Mouse (Mus musculus) ES-Bruce4 (cell line): Measurements from ENCODE around the gene Sprn. TPM values are rescaled to one million over a fixed set of nuclear protein-coding genes. Genes with fewer than 3 reads are reported as not detected.

Source experiments
- H3K27ac ChIP-seq: 2 replicates; pipeline ENCODE4 v1.5.1; 2012; ENCODE audit warnings: low read length, inconsistent platforms; ENCODE audit not compliant: insufficient read depth
- H3K27me3 ChIP-seq: 2 replicates; pipeline ENCODE4 v1.6.1; 2012; ENCODE audit warnings: mild to moderate bottlenecking, low read length, inconsistent platforms; ENCODE audit not compliant: control insufficient read depth, poor library complexity, insufficient read depth, severe bottlenecking
- H3K36me3 ChIP-seq: 2 replicates; pipeline ENCODE4 v1.6.1; 2012; ENCODE audit warnings: inconsistent platforms, mild to moderate bottlenecking, low read length, moderate library complexity; ENCODE audit not compliant: control insufficient read depth, poor library complexity, insufficient read depth, severe bottlenecking
- H3K4me1 ChIP-seq: one replicate; pipeline ENCODE4 v1.8.1; 2011; ENCODE audit warnings: low read length; ENCODE audit not compliant: control insufficient read depth, insufficient read depth
- H3K4me3 ChIP-seq: 2 replicates; pipeline ENCODE4 v1.5.1; 2011; ENCODE audit warnings: low read depth, mild to moderate bottlenecking, low read length
- H3K9ac ChIP-seq: 2 replicates; pipeline ENCODE4 v1.6.1; 2012; ENCODE audit warnings: low read depth, mild to moderate bottlenecking, inconsistent platforms; ENCODE audit not compliant: poor library complexity, severe bottlenecking
- H3K9me3 ChIP-seq: replicated peaks from 2 replicates; pipeline ENCODE4 v1.6.1; 2012; ENCODE audit warnings: mild to moderate bottlenecking, low read length, inconsistent platforms; ENCODE audit not compliant: control insufficient read depth, poor library complexity, insufficient read depth, severe bottlenecking
- CTCF ChIP-seq: IDR thresholded peaks from one replicate; pipeline ENCODE4 v1.8.1; 2011; ENCODE audit warnings: low read depth, low read length
- EP300 ChIP-seq: IDR thresholded peaks from 2 replicates; pipeline ENCODE4 v1.6.1; 2011; ENCODE audit warnings: low read depth, low read length; ENCODE audit not compliant: insufficient read depth
- POLR2A ChIP-seq: IDR thresholded peaks from one replicate; pipeline ENCODE4 v1.8.1; 2011; ENCODE audit warnings: low read length; ENCODE audit not compliant: insufficient read depth
- polyA plus RNA-seq: library from polyadenylated mRNA; stranded (reverse); fragments of >200 nt; gene quantifications from 2 replicates; pipeline ENCODE4 v1.2.4, GENCODE M21; 2011; ENCODE audit warnings: low read depth; ENCODE audit not compliant: missing spikeins, insufficient read depth, insufficient read length

Gene Sprn
- polyA plus RNA-seq, 1 experiment: 0.24 TPM

DNA sequence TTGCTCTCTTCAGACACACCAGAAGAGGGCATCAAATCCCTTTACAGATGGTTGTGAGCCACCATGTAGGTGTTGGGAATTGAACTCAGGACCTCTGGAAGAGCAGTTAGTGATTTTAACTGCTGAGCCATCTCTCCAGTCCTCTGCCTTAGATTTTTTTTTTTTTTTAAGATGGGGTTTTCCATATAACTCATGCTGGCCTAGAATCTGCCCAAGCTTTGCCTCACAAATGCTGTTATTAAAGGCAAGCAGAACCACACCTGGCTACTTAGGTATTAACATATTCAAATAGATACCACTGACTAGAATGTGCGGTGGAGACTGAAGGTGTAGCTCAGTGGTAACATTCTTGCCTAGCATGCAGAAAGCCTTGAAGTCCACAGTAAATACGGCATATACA, 34.2 kb downstream of the Sprn start:
- H3K4me1 ChIP-seq: peaks cover 2% of the 10 kb centered on the region
- no peaks in the 10 kb centered on the region for H3K27me3 ChIP-seq
- no peak overlapping the region for H3K4me3 ChIP-seq
- H3K36me3 ChIP-seq: no peaks in the 10 kb centered on the region
- H3K9me3 ChIP-seq: no peaks in the 10 kb centered on the region
- TF ChIP-seq POLR2A (no peak), EP300 (no peak), CTCF (no peak)
- H3K9ac ChIP-seq: no peak overlapping the region
- no peak overlapping the region for H3K27ac ChIP-seq

DNA sequence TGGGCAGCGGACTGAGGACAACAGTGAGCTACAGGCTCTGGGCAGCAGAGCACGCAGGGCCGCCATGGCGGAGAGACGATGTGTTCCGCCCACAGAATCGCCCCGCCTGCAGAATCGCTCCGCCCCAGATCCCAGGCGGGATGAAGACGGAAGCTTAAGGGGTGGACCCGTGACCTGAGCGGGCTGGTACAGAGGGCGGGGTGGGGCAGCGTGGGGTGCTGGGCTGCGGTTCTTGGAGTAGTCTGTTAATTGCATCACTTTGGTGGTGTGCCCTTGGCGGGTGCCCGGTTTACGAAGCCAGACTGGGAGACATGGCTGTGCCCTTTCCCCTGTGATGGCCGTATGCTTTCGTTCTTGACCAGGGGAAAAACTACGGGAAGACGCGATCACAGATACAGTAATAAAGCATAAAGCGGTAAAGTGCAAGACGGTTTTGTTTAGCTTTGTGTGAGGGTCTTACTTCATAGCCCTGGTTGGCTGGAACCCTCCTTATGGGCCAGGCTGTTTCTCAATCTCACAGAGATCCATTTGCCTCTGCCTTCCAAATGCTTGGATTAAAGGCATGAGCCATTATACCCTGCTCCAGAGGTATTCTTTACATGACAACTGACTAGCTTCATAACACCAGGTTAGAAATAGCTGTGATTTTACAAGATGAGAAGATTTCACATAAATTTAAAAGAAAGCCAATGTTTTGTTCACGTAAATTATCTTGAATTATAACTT, 38.2 kb downstream of the Sprn start, which contains the start of gene Echs1:
Echs1 (minus strand) TSS at position 148 of the 726 bp plus-strand sequence.
- no peaks in the 10 kb centered on the region for H3K27me3 ChIP-seq
- peak within 1 kb of the TSS; percentile 62 for H3K27ac ChIP-seq
- peaks cover 10% of the 10 kb centered on the region for H3K36me3 ChIP-seq
- no peaks in the 10 kb centered on the region for H3K9me3 ChIP-seq
- peak within 1 kb of the TSS; percentile 70 for H3K9ac ChIP-seq
- peak within 1 kb of the TSS; percentile 82 for H3K4me3 ChIP-seq
- H3K4me1 ChIP-seq: peaks cover 2% of the 10 kb centered on the region
- TF ChIP-seq POLR2A: peak; percentile 82
- no peak for TF ChIP-seq CTCF

DNA sequence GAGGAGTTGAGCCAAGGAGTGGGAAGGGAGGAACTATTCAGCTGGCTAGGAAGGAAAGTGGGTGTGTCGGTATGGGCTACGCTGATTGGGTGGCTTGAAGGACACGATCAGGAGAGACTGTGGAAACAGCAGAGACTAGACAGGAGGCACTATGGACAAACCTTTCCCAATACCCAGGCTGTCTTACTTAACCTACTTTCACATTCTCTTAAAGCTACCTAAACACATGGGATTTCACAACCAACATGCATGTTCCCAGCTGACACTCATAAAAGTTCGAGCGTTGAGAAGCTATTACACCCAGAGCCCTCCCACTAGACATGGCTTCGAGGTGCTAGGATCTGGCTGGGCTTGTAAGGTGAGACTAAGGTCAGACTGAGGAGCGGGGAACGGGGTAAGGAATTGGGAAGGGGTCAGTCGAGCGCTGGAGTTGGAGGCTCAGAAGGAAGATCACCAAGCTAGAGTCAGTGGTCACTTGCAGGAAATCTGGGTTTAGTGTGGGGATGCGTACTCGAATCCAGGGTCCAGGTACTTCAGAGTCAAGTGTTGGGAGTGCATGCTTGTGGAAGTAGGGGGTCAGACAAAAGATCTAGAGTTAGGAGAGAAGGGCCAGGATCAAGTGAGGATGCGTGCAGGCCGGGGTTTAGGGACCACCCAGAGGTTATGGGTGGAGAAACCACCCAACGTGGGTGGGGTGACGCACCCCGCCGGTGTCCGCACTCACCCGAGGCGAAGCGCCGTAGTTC, 38.9 kb downstream of the Sprn start, which contains the start of gene Paox:
Paox (plus strand) TSS at position 217 of the 746 bp plus-strand sequence.
- Histone ChIP-seq H3K9me3 (no peaks in the 10 kb centered on the region), H3K9ac (peak within 1 kb of the TSS; percentile 70), H3K36me3 (peaks cover 15% of the 10 kb centered on the region), H3K27me3 (no peaks in the 10 kb centered on the region), H3K4me1 (peaks cover 2% of the 10 kb centered on the region), H3K27ac (peak within 1 kb of the TSS; percentile 58), H3K4me3 (peak within 1 kb of the TSS; percentile 82)
- no peak for TF ChIP-seq EP300

DNA sequence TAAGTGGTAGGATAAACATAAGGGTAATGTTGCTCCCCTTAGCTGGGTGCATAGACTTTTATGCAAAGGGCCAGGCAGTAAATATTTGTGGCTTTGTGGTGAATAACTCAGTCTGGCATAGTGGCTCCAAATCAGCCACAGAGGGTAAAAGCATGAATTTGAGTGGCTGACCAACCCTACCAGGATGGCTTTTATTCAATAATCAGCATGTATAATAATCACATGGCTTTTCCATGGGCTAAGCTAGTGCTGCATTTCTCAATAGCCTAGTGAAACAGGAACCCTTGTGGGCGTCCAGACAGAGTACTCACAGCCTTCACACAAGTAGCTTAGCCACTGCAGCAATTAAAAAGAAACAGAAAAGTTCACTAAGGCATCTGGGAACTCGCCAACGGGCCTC, 42.7 kb downstream of the Sprn start:
- no peak for TF ChIP-seq CTCF
- TF ChIP-seq EP300: no peak
- TF ChIP-seq POLR2A: no peak
- Histone ChIP-seq H3K4me1 (peaks cover 2% of the 10 kb centered on the region), H3K27ac (no peak overlapping the region), H3K36me3 (peaks cover 40% of the 10 kb centered on the region), H3K9me3 (no peaks in the 10 kb centered on the region), H3K4me3 (no peak overlapping the region), H3K9ac (no peak overlapping the region), H3K27me3 (no peaks in the 10 kb centered on the region)

DNA sequence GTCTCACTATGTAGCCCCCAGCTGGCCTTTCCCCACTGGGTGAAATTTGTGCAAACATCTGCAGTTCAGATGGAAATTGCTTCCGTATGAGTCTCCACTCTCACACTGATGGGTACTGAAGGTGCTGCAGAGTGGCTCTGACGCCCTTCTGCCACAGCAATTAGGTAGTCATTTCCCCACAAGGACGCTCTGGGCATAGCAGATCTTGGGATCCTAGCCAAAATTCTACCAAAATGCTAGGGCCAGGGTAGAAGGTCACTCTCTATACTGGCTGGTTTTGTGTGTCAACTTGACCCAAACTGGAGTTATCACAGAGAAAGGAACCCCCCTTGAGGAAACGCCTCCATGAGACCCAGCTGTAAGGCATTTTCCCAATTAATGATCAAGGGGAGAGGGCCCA, 50.7 kb downstream of the Sprn start:
- H3K9me3 ChIP-seq: no peaks in the 10 kb centered on the region
- H3K36me3 ChIP-seq: peaks cover 15% of the 10 kb centered on the region
- peaks cover 4% of the 10 kb centered on the region for H3K4me1 ChIP-seq
- no peak overlapping the region for H3K9ac ChIP-seq
- no peak for TF ChIP-seq CTCF
- TF ChIP-seq POLR2A: no peak
- TF ChIP-seq EP300: no peak
- no peaks in the 10 kb centered on the region for H3K27me3 ChIP-seq
- no peak overlapping the region for H3K4me3 ChIP-seq
- no peak overlapping the region for H3K27ac ChIP-seq

DNA sequence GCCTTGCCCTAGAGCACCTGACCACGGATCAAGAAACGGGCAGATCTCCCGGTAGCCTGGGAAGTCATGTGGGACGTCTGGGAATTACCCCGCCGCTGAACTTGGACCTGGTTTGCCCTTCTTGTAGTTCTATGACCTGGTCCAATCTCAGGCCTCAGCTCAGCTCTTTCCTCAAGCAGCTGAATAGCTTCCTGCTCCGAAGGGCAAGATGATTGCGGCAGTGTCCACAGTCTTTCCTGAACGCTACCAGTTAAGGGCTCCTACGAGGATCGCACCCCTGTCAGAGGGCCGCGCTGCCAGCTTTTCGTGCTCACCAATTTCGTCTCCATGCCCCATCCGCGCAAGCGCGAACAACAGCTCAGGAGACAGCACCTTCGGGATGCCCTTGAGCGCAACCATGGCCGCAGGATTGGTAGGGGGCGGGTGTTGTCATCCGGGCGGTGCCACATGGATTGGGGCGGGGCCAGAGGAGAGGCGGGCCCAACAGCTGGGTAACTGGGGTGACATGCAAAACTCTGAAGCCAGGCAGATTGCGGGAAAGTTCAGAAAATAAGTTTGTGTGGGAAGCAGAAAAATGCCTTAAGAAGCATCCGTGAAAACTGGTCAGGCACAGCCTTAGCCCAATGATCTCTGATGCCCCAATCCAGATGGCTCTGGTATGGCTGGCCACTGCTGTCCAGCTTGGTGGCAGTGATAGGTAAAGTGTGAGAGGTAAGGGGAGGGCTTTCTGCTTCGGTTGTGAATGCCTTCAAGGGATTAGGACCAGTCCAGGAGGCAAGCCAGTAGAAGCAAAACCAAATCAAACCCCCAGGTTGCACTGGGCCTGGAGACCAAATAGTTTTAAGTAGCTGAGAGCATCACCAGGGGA, 52.5 kb downstream of the Sprn start, which contains the start of gene Fuom:
Fuom (minus strand) TSS at position 449 of the 868 bp plus-strand sequence.
- Histone ChIP-seq H3K9me3 (no peaks in the 10 kb centered on the region), H3K27ac (no peak within 1 kb of the TSS), H3K27me3 (no peaks in the 10 kb centered on the region), H3K36me3 (peaks cover 4% of the 10 kb centered on the region; the same call in 1 of the 2 replicates), H3K4me1 (peaks cover 4% of the 10 kb centered on the region), H3K9ac (peak within 1 kb of the TSS; percentile 30), H3K4me3 (peak within 1 kb of the TSS; percentile 55)
- TF ChIP-seq POLR2A (no peak), CTCF (no peak), EP300 (no peak)
